Mouse (Mus musculus) liver, embryonic 11.5 days (tissue): ENCODE data around the gene Sirt2. TPM values are rescaled to one million over a fixed set of nuclear protein-coding genes. Genes with fewer than 3 reads are reported as not detected.
A peak's percentile ranks its signal among the peaks of the same experiment; 100 is the strongest.

Experiments used
- ATAC-seq: fragments of 200-750 bp; cut with Nextera tagmentation; replicated peaks from 2 replicates; pipeline ENCODE4 v1.8.0; 2017; ENCODE audit warnings: moderate number of reproducible peaks, mild to moderate bottlenecking, moderate TSS enrichment, moderate library complexity; ENCODE audit not compliant: low FRiP score
- DNase-seq: peaks from one replicate; pipeline ENCODE4 v3.0.0-alpha.2; 2017; ENCODE audit warnings: low spot score
- H3K27ac ChIP-seq: fragments of 300-500 bp; sonication (generic); 2 replicates; pipeline ENCODE4 v1.5.1; 2014; ENCODE audit warnings: mild to moderate bottlenecking, low read depth, low read length, control low read depth
- H3K27me3 ChIP-seq: fragments of 300-500 bp; sonication (generic); replicated peaks from 2 replicates; pipeline ENCODE4 v1.6.1; 2014; ENCODE audit warnings: low read length, mixed read lengths; ENCODE audit not compliant: control insufficient read depth, insufficient read depth
- H3K36me3 ChIP-seq: fragments of 300-500 bp; sonication (generic); 2 replicates; pipeline ENCODE4 v1.6.1; 2014; ENCODE audit warnings: mild to moderate bottlenecking, low read length, moderate library complexity, mixed read lengths; ENCODE audit not compliant: control insufficient read depth, insufficient read depth
- H3K4me1 ChIP-seq: fragments of 300-500 bp; sonication (generic); replicated peaks from 2 replicates; pipeline ENCODE4 v1.6.1; 2014; ENCODE audit warnings: low read length, mixed read lengths; ENCODE audit not compliant: control insufficient read depth, insufficient read depth
- H3K4me2 ChIP-seq: fragments of 300-500 bp; sonication (generic); 2 replicates; pipeline ENCODE4 v1.6.1; 2014; ENCODE audit warnings: mild to moderate bottlenecking, control low read depth, moderate library complexity
- H3K4me3 ChIP-seq: fragments of 300-500 bp; sonication (generic); 2 replicates; pipeline ENCODE4 v1.5.1; 2014; ENCODE audit warnings: low read depth, low read length, control low read depth
- H3K9ac ChIP-seq: fragments of 300-500 bp; sonication (generic); 2 replicates; pipeline ENCODE4 v1.6.1; 2014; ENCODE audit warnings: low read depth, low read length, control low read depth
- H3K9me3 ChIP-seq: fragments of 300-500 bp; sonication (generic); 2 replicates; pipeline ENCODE4 v1.6.1; 2016; ENCODE audit warnings: low read length, inconsistent platforms, mixed read lengths; ENCODE audit not compliant: control insufficient read depth
- WGBS: fragments of 180-500 bp; shearing (Covaris S2); extraction: QIAGEN DNeasy Blood & Tissue Kit; methylation state at CpG from one replicate; pipeline ENCODE4 v1.1.7; 2014; 5-methylcytosine and 5-hydroxymethylcytosine counted together
- polyA plus RNA-seq: library from polyadenylated mRNA; unstranded; fragments of >200 nt; fragmentation: Nextera tagmentation; extraction: Ambion mirVana; gene quantifications from 2 replicates; pipeline ENCODE4 v1.2.1, GENCODE M21; 2014

Sirt2 gene
- polyA plus RNA-seq, 1 experiment from 2014 or later: 41.0 TPM

DNA sequence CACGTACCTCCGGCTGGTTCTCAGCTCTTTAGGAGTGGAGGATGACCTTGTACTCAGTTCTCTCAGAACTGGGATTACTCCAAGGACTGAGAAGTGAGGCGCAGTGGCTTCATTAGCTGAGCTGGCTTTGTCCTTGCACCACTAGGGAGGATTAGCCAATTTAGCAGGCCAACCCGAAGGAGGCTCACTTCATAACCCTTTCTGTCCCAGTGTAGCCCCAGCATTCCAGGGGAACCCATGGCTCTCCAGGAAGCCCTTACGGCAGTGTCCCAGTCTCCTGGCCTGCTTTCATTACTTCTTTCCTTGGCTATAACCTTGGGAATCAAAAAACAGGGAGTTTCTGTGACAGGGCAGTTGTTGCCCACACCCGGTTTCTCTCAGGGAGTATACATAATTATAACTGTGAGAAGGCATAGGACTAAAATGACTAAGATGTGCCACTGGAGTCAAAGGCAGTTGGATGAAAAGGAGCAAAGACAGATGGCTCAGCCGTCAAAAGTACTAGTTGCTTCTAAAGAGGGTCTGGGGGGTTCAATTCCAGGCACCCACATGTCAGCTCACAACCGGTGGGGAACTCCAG lies 41.2 kb downstream of the Sirt2 start:
- no peaks in the 10 kb centered on the region for H3K27me3 ChIP-seq
- no peak for ATAC-seq
- H3K4me2 ChIP-seq: peak overlapping the region; percentile 100
- peak overlapping the region; percentile 100 for H3K27ac ChIP-seq
- H3K9me3 ChIP-seq: no peaks in the 10 kb centered on the region
- peak overlapping the region; percentile 83 for H3K4me3 ChIP-seq
- H3K36me3 ChIP-seq: peaks cover 7% of the 10 kb centered on the region; the same call in 1 of the 2 replicates
- peak overlapping the region; percentile 94 for H3K9ac ChIP-seq
- DNase-seq: no peak
- H3K4me1 ChIP-seq: peaks cover 39% of the 10 kb centered on the region
- 59% methylated on average over 8 of the region's 8 CpGs for WGBS

DNA sequence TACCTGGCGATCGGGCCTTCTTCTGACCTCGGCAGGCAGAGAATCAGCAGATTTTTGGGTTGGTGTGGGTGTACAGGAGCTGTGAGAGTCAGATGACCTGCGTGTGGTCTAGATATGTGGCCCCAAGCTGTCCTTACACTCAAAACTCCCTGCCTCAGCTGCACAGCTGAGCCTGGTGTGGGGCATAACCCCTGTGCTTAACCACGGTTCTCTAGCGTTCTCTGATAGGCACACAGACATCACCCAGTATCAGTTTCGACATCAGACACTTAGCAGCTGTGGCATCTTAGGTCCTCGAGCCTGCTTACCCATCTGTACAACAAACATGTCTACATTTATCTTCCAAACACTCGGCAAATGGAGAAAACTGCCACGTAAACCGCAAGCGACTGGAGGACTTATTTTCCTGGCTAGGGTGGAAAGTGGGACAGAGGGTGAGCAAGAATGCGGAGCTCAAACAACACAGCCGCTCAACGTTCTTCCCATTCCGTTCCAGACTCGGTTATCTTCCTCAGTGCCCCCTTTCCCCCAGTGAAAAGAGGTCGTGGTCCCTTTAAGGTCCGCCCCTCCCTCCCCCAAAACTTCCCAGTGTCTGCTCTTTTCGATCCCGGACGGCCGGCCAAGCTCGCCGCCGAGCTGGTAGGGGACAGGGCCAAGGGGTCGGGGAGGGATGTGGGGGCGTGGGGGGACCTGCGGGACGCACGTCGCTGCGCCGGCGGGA lies 41.8 kb downstream of the Sirt2 start, which contains the start of gene Hnrnpl:
Gene Hnrnpl (plus strand): TSS at position 321 of the 721 bp plus-strand sequence.
- no peaks in the 10 kb centered on the region for H3K27me3 ChIP-seq
- H3K9ac ChIP-seq: peak within 1 kb of the TSS; percentile 94
- peak within 1 kb of the TSS; percentile 83 for H3K4me3 ChIP-seq
- H3K4me2 ChIP-seq: peak within 1 kb of the TSS; percentile 100
- H3K9me3 ChIP-seq: no peaks in the 10 kb centered on the region
- peak; percentile 0; the same call in 1 of the 2 replicates for ATAC-seq
- H3K36me3 ChIP-seq: peaks cover 12% of the 10 kb centered on the region
- H3K27ac ChIP-seq: peak within 1 kb of the TSS; percentile 100
- H3K4me1 ChIP-seq: peaks cover 39% of the 10 kb centered on the region
- WGBS: 3% methylated on average over 35 of the region's 35 CpGs
- DNase-seq: no peak

DNA sequence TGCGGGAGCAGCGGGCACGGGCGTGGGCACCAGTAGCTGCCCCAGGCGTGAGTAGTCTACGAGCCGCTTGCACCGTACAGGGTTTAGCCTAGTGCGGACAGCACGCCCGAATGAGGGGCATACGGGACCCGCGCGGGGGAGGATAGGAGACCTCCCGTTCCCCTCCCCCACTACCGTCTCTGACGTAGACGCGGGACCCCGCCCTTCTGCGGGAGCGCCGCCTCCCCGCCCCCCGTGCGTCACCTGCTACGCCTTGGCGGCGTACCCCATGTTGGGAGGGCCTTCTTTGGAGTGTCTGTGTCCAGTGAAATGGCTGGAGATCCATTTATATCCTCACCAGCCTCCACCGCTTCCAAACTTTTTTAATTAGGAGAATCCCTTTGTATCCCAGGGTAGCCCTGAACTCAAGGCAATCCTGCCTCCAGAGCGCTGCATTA lies 42.4 kb downstream of the Sirt2 start:
- no peaks in the 10 kb centered on the region for H3K27me3 ChIP-seq
- peaks cover 39% of the 10 kb centered on the region for H3K4me1 ChIP-seq
- H3K4me3 ChIP-seq: peak overlapping the region; percentile 83
- peaks cover 18% of the 10 kb centered on the region for H3K36me3 ChIP-seq
- peak overlapping the region; percentile 100 for H3K4me2 ChIP-seq
- H3K9me3 ChIP-seq: no peaks in the 10 kb centered on the region
- under 1% methylated on average over 32 of the region's 32 CpGs for WGBS
- ATAC-seq (peak; percentile 72), DNase-seq (peak; percentile 91)
- peak overlapping the region; percentile 100 for H3K27ac ChIP-seq
- peak overlapping the region; percentile 94 for H3K9ac ChIP-seq

DNA sequence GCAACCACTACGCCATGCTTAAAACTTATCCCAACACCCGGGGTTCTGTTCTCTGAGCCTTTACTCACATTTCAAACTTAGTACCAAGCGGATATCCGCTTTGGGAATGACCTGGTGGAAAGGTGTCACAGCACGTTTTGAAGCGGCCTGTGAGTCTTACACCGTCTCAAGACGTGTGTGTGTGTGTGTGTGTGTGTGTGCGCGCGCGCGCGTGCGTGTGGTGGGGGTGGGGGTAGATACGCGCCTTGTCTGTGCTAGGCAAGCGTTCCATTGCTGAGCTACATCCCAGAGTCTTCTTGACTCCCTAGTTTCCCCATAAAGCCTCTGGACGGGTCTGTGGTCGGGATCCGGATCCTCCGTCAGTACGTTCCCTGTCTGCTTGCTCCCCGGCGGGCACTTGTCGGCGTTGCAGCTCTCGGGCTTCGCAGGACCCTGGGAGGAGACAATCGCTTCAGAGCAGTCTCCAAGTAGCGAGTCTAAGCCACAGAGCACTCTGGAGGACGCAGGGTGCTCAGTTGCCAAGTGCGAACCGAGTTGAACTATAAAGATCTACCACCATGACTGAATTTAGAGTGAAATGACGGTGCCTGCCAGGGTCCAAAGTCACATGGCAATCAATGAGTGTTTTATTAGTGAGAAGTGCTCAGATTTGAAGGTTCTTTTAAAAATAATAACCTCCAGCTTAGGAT lies 43.0 kb downstream of the Sirt2 start:
- peak; percentile 38 for ATAC-seq
- DNase-seq: peak; percentile 86
- WGBS: under 1% methylated on average over 35 of the region's 35 CpGs
- Histone ChIP-seq H3K4me2 (peak overlapping the region; percentile 100), H3K27me3 (no peaks in the 10 kb centered on the region), H3K36me3 (peaks cover 24% of the 10 kb centered on the region), H3K4me1 (peaks cover 38% of the 10 kb centered on the region), H3K9ac (peak overlapping the region; percentile 94), H3K27ac (peak overlapping the region; percentile 100), H3K4me3 (peak overlapping the region; percentile 83), H3K9me3 (no peaks in the 10 kb centered on the region)

DNA sequence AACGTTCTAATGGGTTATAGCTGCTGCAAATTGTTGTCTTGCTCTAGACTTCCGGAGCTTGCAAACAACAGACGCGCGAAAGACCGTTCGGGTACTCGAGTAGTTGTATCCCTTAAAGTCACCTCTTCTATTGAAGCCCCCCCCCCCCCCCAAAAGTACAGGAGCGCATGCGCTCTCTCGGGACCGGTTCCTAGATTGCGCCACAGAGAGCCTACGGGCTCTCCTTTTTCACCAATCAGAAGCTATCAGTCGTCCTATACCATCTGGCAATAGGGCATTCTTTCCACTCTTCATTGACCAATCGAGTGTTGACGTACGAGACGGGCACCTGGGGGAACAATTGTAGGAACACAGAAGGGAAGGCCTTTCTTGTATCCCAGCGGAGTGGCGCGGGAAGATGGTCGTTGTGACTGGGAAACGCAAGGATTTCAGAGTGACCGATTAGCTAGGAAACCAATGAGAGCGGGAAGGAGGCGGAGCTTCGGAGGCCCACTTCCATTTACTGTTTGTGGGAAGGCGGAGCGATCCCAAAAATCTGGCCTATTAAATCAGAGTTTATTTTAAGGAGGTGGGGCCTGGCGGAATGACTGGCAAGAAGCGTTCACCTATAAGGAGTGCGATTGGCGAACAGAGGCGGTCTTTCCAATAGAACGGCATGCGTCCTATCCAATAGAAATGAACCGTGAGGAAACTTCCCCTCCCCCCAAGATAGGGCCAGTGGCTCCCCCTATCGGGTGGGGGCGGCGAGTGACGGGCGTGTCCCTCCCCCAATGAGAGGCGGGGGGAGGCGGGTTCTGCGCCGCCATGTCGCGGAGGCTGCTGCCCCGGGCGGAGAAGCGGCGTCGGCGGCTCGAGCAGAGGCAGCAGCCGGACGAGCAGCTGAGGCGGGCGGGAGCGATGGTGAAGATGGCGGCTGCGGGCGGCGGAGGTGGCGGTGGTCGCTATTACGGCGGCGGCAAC lies 43.9 kb downstream of the Sirt2 start:
- peaks cover 35% of the 10 kb centered on the region for H3K4me1 ChIP-seq
- H3K9me3 ChIP-seq: no peaks in the 10 kb centered on the region
- peak overlapping the region; percentile 94 for H3K9ac ChIP-seq
- peaks cover 32% of the 10 kb centered on the region for H3K36me3 ChIP-seq
- H3K4me2 ChIP-seq: peak overlapping the region; percentile 100
- peak overlapping the region; percentile 100 for H3K27ac ChIP-seq
- ATAC-seq (peak; percentile 84), DNase-seq (peak; percentile 99)
- WGBS: under 1% methylated on average over 70 of the region's 70 CpGs
- peak overlapping the region; percentile 83 for H3K4me3 ChIP-seq
- H3K27me3 ChIP-seq: no peaks in the 10 kb centered on the region

DNA sequence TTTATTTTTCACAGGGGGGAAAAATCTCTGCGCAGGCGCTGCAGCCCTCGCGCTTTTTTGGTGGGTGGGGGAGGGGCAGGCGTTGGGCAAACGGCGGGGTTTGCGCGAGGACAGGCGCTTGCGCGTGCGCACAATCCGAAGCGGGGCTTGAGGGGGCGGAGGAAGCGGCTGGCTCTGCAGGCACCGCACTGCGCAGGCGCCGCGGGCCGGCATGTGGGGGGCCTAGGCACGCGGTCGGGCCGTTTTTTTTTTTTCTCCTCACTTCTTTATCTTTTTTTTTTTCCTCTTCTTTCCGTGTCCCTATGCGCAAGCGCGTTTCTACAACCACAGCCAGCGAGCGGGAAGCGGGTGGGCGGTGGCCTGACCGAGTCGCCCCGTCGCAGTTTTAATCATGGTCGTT lies 44.7 kb downstream of the Sirt2 start:
- Histone ChIP-seq H3K4me1 (peaks cover 40% of the 10 kb centered on the region), H3K9ac (peak overlapping the region; percentile 90), H3K4me3 (peak overlapping the region; percentile 83), H3K9me3 (no peaks in the 10 kb centered on the region), H3K27me3 (no peaks in the 10 kb centered on the region), H3K4me2 (peak overlapping the region; percentile 91), H3K27ac (peak overlapping the region; percentile 96), H3K36me3 (peaks cover 41% of the 10 kb centered on the region)
- WGBS: under 1% methylated on average over 40 of the region's 40 CpGs
- DNase-seq: peak; percentile 94
- ATAC-seq: peak; percentile 48

DNA sequence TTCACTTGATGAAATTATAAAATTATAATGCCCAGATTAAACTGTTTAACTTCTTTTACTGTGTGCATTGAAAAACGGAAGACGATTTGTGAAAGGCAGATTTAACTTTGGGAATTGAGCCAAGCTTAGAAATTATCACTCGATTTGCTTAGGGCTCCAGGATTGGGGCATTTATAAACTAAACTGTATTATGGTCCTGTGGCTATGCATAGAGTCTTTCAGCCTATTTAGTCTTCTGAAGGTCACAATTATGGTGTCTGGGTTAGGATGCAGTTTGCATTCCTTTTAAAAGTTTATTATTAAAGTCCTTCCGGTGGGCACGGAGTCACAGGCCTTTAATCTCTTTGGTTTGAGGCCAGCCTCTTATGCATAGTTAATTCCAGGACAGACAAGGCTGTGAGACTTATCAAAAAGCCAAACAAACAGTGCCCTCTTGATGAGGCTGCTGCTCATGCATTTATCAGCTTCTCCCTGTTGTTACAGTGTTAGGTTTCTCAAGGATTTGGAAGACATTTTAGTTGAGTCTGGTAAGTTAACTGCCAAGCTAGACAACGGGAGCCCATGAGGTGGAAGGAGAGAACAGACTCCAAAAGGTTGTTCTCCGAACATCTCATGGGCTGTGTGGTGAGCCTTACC lies 45.2 kb downstream of the Sirt2 start:
- Histone ChIP-seq H3K27me3 (no peaks in the 10 kb centered on the region), H3K4me2 (peak overlapping the region; percentile 91), H3K4me1 (peaks cover 42% of the 10 kb centered on the region), H3K27ac (peak overlapping the region; percentile 96), H3K9me3 (no peaks in the 10 kb centered on the region), H3K4me3 (peak overlapping the region; percentile 83), H3K9ac (peak overlapping the region; percentile 90), H3K36me3 (peaks cover 46% of the 10 kb centered on the region)
- no peak for DNase-seq
- WGBS: 7% methylated on average over 7 of the region's 7 CpGs
- no peak for ATAC-seq
